Mouse (Mus musculus) midbrain, embryonic 15.5 days (tissue): ENCODE measurements at regions not wholly inside any gene's neighbourhood (a gene's known extent, or its start where the extent isn't known, plus 50 kb on each side); places are given as distances from the start of the nearest gene placed in this dataset.

ENCODE experiments used
- ATAC-seq: fragments of 200-750 bp; cut with Nextera tagmentation; replicated peaks from 2 replicates; pipeline ENCODE4 v1.8.0; 2017; ENCODE audit warnings: moderate TSS enrichment
- H3K27ac ChIP-seq: fragments of 300-500 bp; sonication (generic); 2 replicates; pipeline ENCODE4 v1.5.1; 2015; ENCODE audit warnings: mild to moderate bottlenecking, inconsistent platforms
- H3K27me3 ChIP-seq: fragments of 300-500 bp; sonication (generic); replicated peaks from 2 replicates; pipeline ENCODE4 v1.6.1; 2015; ENCODE audit warnings: inconsistent platforms
- H3K36me3 ChIP-seq: fragments of 300-500 bp; sonication (generic); replicated peaks from 2 replicates; pipeline ENCODE4 v1.6.1; 2015; ENCODE audit warnings: inconsistent platforms
- H3K4me1 ChIP-seq: fragments of 300-500 bp; sonication (generic); 2 replicates; pipeline ENCODE4 v1.6.1; 2015; ENCODE audit warnings: inconsistent platforms
- H3K4me2 ChIP-seq: fragments of 300-500 bp; sonication (generic); 2 replicates; pipeline ENCODE4 v1.6.1; 2015; ENCODE audit warnings: inconsistent platforms, mild to moderate bottlenecking, moderate library complexity
- H3K4me3 ChIP-seq: fragments of 300-500 bp; sonication (generic); 2 replicates; pipeline ENCODE4 v1.5.1; 2015; ENCODE audit warnings: mild to moderate bottlenecking, inconsistent platforms
- H3K9ac ChIP-seq: fragments of 300-500 bp; sonication (generic); 2 replicates; pipeline ENCODE4 v1.6.1; 2015; ENCODE audit warnings: mild to moderate bottlenecking, inconsistent platforms
- H3K9me3 ChIP-seq: fragments of 300-500 bp; sonication (generic); 2 replicates; pipeline ENCODE4 v1.6.1; 2016; ENCODE audit warnings: inconsistent platforms
- WGBS: fragments of 180-500 bp; shearing (Covaris S2); methylation state at CpG from one replicate; pipeline ENCODE4 v1.1.7; 2015; ENCODE audit warnings: mixed read lengths; 5-methylcytosine and 5-hydroxymethylcytosine counted together

DNA sequence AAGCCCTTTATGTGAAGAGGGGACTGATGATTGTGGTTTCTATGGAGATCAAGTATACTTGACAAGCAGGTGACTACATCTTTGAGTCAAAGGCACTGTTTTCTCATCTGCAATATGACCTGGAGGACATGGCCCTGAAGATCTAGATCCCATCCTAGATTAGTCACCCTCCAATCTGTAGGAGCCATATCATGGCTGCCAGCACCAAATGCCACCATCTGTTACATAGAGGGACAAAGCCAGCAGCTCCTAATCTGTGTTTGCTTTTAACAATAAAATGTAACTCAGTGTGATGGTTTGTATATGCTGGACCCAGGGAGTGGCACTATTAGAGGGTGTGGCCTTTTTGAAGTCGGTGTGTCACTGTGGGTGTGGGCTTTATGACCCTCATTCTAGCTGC, 156.1 kb downstream of the Usp46 start:
- no peak for ATAC-seq
- 90% methylated on average over 1 of the region's 1 CpGs for WGBS
- Histone ChIP-seq H3K27ac (no peak overlapping the region), H3K4me2 (no peak overlapping the region), H3K36me3 (no peaks in the 10 kb centered on the region), H3K9me3 (no peaks in the 10 kb centered on the region), H3K9ac (no peak overlapping the region), H3K4me3 (no peak overlapping the region), H3K4me1 (no peaks in the 10 kb centered on the region), H3K27me3 (no peaks in the 10 kb centered on the region)

GRCm38 (mm10) chr5:73913116-73913515, 155.1 kb downstream of the Usp46 start:
- no peak for ATAC-seq
- H3K27ac ChIP-seq, result no peak overlapping the region

GRCm38 (mm10) chr5:73918011-73918410, 150.2 kb downstream of the Usp46 start:
- Histone ChIP-seq H3K36me3 (no peaks in the 10 kb centered on the region), H3K4me2 (no peak overlapping the region), H3K9me3 (no peaks in the 10 kb centered on the region), H3K27me3 (no peaks in the 10 kb centered on the region), H3K27ac (no peak overlapping the region), H3K9ac (no peak overlapping the region), H3K4me3 (no peak overlapping the region), H3K4me1 (no peaks in the 10 kb centered on the region)
- 79% methylated on average over 2 of the region's 2 CpGs for WGBS
- no peak for ATAC-seq

More at GRCm38 (mm10) chr5:73913116-73913515, 155.1 kb downstream of the Usp46 start:
- H3K9me3 ChIP-seq, result no peaks in the 10 kb centered on the region
- no peaks in the 10 kb centered on the region for H3K4me1 ChIP-seq
- H3K9ac ChIP-seq, result no peak overlapping the region
- no peak overlapping the region for H3K4me2 ChIP-seq
- H3K36me3 ChIP-seq, result no peaks in the 10 kb centered on the region
- H3K4me3 ChIP-seq, result no peak overlapping the region
- 61% methylated on average over 6 of the region's 6 CpGs for WGBS
- no peaks in the 10 kb centered on the region for H3K27me3 ChIP-seq

DNA sequence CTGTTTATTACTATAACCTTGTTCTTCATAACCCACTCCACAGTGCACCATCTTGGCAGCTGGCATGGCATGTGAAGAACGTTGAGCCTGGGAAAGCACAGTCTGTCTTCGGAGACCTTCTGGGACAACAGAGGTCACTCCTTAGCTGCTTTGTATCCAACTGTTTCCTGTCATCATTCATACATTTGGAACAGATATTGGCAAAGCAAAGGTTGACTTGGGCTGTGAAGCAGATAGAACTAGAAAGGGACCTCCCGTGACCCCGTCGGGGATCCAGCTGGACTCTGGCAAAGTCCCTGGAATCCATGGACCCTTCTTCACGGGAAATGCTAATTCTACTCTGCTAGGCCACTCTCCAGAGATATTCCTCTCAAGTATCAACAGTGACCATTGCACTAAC, 148.3 kb downstream of the Usp46 start:
- H3K36me3 ChIP-seq, result no peaks in the 10 kb centered on the region
- H3K4me2 ChIP-seq, result no peak overlapping the region
- no peak overlapping the region for H3K9ac ChIP-seq
- 89% methylated on average over 6 of the region's 6 CpGs for WGBS
- no peak for ATAC-seq
- no peak overlapping the region for H3K27ac ChIP-seq
- no peak overlapping the region for H3K4me3 ChIP-seq
- no peaks in the 10 kb centered on the region for H3K4me1 ChIP-seq
- H3K9me3 ChIP-seq, result no peaks in the 10 kb centered on the region
- H3K27me3 ChIP-seq, result no peaks in the 10 kb centered on the region

- Histone ChIP-seq H3K9me3 (no peaks in the 10 kb centered on the region), H3K4me2 (no peak overlapping the region), H3K27ac (no peak overlapping the region), H3K4me1 (no peaks in the 10 kb centered on the region), H3K9ac (no peak overlapping the region), H3K36me3 (no peaks in the 10 kb centered on the region), H3K27me3 (no peaks in the 10 kb centered on the region), H3K4me3 (no peak overlapping the region)
- 61% methylated on average over 9 of the region's 9 CpGs for WGBS
- ATAC-seq, result no peak
These were observed 140.7 kb downstream of the Usp46 start for GRCm38 (mm10) chr5:73927534-73927933.

- WGBS, result 72% methylated on average over 10 of the region's 10 CpGs
- no peaks in the 10 kb centered on the region for H3K9me3 ChIP-seq
- no peak for ATAC-seq
These were observed 139.5 kb downstream of the Usp46 start for GRCm38 (mm10) chr5:73928691-73929090.

DNA sequence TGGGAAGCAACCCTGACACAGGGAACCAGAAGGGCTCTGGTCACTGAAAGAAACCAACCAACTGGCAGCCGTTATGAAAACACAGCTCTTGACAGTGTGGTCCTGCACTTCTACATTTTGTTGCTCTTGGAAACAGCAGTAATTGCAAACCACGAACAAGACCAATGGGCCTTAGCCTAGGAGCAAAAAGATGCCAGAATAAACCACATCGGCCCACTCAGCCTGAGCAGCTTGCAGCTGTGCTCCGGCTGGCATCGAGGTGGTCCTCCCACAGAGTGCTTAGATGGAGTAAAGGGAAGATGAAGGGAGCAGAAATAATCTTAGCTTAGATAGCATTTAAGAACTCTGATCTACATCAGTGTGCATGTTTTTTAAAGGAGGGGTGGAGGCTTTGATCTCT, 138.0 kb downstream of the Usp46 start:
- Histone ChIP-seq H3K4me3 (no peak overlapping the region), H3K27me3 (no peaks in the 10 kb centered on the region), H3K9me3 (no peaks in the 10 kb centered on the region), H3K4me2 (no peak overlapping the region), H3K27ac (no peak overlapping the region), H3K36me3 (no peaks in the 10 kb centered on the region), H3K9ac (no peak overlapping the region), H3K4me1 (no peaks in the 10 kb centered on the region)
- ATAC-seq, result no peak
- 74% methylated on average over 5 of the region's 5 CpGs for WGBS

More at GRCm38 (mm10) chr5:73928691-73929090, 139.5 kb downstream of the Usp46 start:
- Histone ChIP-seq H3K4me2 (no peak overlapping the region), H3K4me3 (no peak overlapping the region), H3K9ac (no peak overlapping the region), H3K4me1 (no peaks in the 10 kb centered on the region), H3K27me3 (no peaks in the 10 kb centered on the region), H3K27ac (no peak overlapping the region), H3K36me3 (no peaks in the 10 kb centered on the region)

DNA sequence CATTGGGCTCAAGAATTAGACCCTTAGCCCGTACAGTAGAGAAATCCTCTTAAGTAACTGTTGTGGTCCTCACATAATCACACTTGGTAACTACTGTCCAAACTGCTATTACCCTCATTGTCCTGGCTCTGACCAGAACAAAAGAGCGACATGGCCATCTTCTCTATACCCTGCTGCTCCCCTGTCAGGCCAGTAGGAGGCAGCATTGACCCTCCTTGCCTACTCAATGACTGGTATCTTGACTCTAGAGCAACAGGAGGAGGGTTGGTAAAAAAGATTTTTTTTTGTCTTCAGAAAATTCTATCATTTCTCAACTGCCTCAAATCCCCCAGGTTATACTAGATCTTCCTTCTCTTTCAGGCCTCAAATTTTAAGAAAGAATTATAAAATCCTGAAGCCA, 130.4 kb downstream of the Usp46 start:
- H3K4me3 ChIP-seq, result no peak overlapping the region

DNA sequence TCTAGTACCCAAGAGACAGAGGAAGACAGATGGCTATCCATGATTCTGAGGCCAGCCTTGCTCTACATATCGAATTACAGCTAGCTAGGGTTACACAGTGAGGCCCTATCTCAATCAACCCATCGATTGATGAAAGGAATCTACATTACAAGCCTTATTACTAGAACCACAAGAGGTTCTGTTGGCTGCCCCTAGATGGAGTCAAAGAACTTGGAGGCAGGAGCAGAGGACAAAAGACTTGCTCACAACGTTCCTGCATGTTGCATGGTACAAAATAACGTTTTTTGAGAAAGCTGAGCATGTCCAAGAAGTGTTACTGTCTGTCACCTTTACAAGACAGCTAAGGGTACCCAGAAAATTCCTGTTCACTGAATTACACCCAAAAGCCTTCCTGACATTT, 129.8 kb downstream of the Usp46 start:
- H3K4me3 ChIP-seq, result no peak overlapping the region
- no peaks in the 10 kb centered on the region for H3K9me3 ChIP-seq
- WGBS, result 59% methylated on average over 4 of the region's 4 CpGs

More for the DNA sequence above, 130.4 kb downstream of the Usp46 start:
- Histone ChIP-seq H3K4me1 (no peaks in the 10 kb centered on the region), H3K4me2 (no peak overlapping the region), H3K27ac (no peak overlapping the region), H3K9me3 (no peaks in the 10 kb centered on the region), H3K9ac (no peak overlapping the region), H3K36me3 (no peaks in the 10 kb centered on the region), H3K27me3 (no peaks in the 10 kb centered on the region)
- ATAC-seq, result no peak
- 54% methylated on average over 2 of the region's 2 CpGs for WGBS

DNA sequence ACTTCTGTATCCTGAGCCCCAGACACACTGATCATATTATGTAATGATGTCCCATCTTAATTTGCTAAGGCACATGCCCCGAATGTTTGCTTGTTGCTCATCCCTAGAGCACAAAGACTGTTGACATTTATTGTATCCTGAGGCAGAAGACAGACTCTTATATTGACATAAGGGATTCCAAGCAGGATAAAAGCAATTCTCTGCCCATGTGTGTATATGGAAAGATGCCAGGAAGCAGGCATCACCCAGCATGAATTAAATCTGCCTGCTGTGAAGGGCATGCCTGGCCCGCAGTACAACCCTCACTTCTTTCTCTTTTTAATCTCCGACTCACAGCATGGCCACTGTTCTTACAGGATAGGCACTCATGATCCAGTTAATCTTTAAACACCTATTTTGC, 125.3 kb downstream of the Usp46 start:
- WGBS, result 14% methylated on average over 3 of the region's 3 CpGs
- H3K4me1 ChIP-seq, result peaks cover 6% of the 10 kb centered on the region
- H3K27ac ChIP-seq, result no peak overlapping the region
- no peak overlapping the region for H3K9ac ChIP-seq
- no peaks in the 10 kb centered on the region for H3K27me3 ChIP-seq
- H3K4me3 ChIP-seq, result no peak overlapping the region
- no peaks in the 10 kb centered on the region for H3K9me3 ChIP-seq
- peak; percentile 73; the same call in 1 of the 2 replicates for ATAC-seq
- no peaks in the 10 kb centered on the region for H3K36me3 ChIP-seq
- no peak overlapping the region for H3K4me2 ChIP-seq

More for the DNA sequence above, 129.8 kb downstream of the Usp46 start:
- Histone ChIP-seq H3K36me3 (no peaks in the 10 kb centered on the region), H3K27ac (no peak overlapping the region), H3K4me2 (no peak overlapping the region), H3K9ac (no peak overlapping the region), H3K27me3 (no peaks in the 10 kb centered on the region), H3K4me1 (peaks cover 6% of the 10 kb centered on the region)
- ATAC-seq, result no peak

GRCm38 (mm10) chr5:73945671-73946070, 122.6 kb downstream of the Usp46 start:
- H3K36me3 ChIP-seq, result no peaks in the 10 kb centered on the region
- no peak overlapping the region for H3K4me3 ChIP-seq
- no peak overlapping the region for H3K27ac ChIP-seq
- 93% methylated on average over 3 of the region's 3 CpGs for WGBS
- peaks cover 6% of the 10 kb centered on the region for H3K4me1 ChIP-seq
- no peak overlapping the region for H3K4me2 ChIP-seq
- H3K27me3 ChIP-seq, result no peaks in the 10 kb centered on the region
- ATAC-seq, result no peak
- no peak overlapping the region for H3K9ac ChIP-seq
- no peaks in the 10 kb centered on the region for H3K9me3 ChIP-seq

- H3K27ac ChIP-seq, result no peak overlapping the region
- H3K4me2 ChIP-seq, result no peak overlapping the region
- H3K4me1 ChIP-seq, result peaks cover 6% of the 10 kb centered on the region
- no peaks in the 10 kb centered on the region for H3K9me3 ChIP-seq
- no peak overlapping the region for H3K4me3 ChIP-seq
- H3K9ac ChIP-seq, result no peak overlapping the region
- no peak for ATAC-seq
- no peaks in the 10 kb centered on the region for H3K36me3 ChIP-seq
- no peaks in the 10 kb centered on the region for H3K27me3 ChIP-seq
- WGBS, result 84% methylated on average over 6 of the region's 6 CpGs
These were observed 122.1 kb downstream of the Usp46 start for GRCm38 (mm10) chr5:73946164-73946563.

- 88% methylated on average over 9 of the region's 9 CpGs for WGBS
- Histone ChIP-seq H3K27me3 (no peaks in the 10 kb centered on the region), H3K27ac (no peak overlapping the region), H3K4me3 (no peak overlapping the region), H3K4me2 (no peak overlapping the region), H3K9ac (no peak overlapping the region), H3K36me3 (no peaks in the 10 kb centered on the region), H3K4me1 (peaks cover 9% of the 10 kb centered on the region), H3K9me3 (no peaks in the 10 kb centered on the region)
- no peak for ATAC-seq
These were observed 120.0 kb downstream of the Usp46 start for GRCm38 (mm10) chr5:73948031-73948899.
